Mouse (Mus musculus) forebrain, embryonic 13.5 days (tissue): ENCODE measurements at regions not wholly inside any gene's neighbourhood (a gene's known extent, or its start where the extent isn't known, plus 50 kb on each side); places are given as distances from the start of the nearest gene placed in this dataset.

Experiments used
- ATAC-seq: fragments of 200-750 bp; cut with Nextera tagmentation; 2 replicates; pipeline ENCODE4 v1.8.0; 2017
- H3K27ac ChIP-seq: fragments of 300-500 bp; sonication (generic); 2 replicates; pipeline ENCODE4 v1.5.1; 2015; ENCODE audit warnings: inconsistent platforms, mild to moderate bottlenecking, moderate library complexity
- H3K27me3 ChIP-seq: fragments of 300-500 bp; sonication (generic); 2 replicates; pipeline ENCODE4 v1.6.1; 2015; ENCODE audit warnings: mild to moderate bottlenecking, inconsistent platforms
- H3K36me3 ChIP-seq: fragments of 300-500 bp; sonication (generic); 2 replicates; pipeline ENCODE4 v1.6.1; 2015; ENCODE audit warnings: mild to moderate bottlenecking, inconsistent platforms; ENCODE audit not compliant: poor library complexity, severe bottlenecking
- H3K4me1 ChIP-seq: fragments of 300-500 bp; sonication (generic); 2 replicates; pipeline ENCODE4 v1.6.1; 2015; ENCODE audit warnings: inconsistent platforms
- H3K4me2 ChIP-seq: fragments of 300-500 bp; sonication (generic); 2 replicates; pipeline ENCODE4 v1.6.1; 2015; ENCODE audit warnings: inconsistent platforms, mild to moderate bottlenecking, moderate library complexity
- H3K4me3 ChIP-seq: fragments of 300-500 bp; sonication (generic); 2 replicates; pipeline ENCODE4 v1.5.1; 2015; ENCODE audit warnings: mild to moderate bottlenecking, inconsistent platforms
- H3K9ac ChIP-seq: fragments of 300-500 bp; sonication (generic); 2 replicates; pipeline ENCODE4 v1.6.1; 2015; ENCODE audit warnings: mild to moderate bottlenecking, inconsistent platforms
- H3K9me3 ChIP-seq: fragments of 300-500 bp; sonication (generic); replicated peaks from 2 replicates; pipeline ENCODE4 v1.6.1; 2016; ENCODE audit warnings: inconsistent platforms
- WGBS: fragments of 180-500 bp; shearing (Covaris S2); methylation state at CpG from one replicate; pipeline ENCODE4 v1.1.7; 2015; 5-methylcytosine and 5-hydroxymethylcytosine counted together

GRCm38 (mm10) chr4:30408525-30408924 lies 1555.4 kb upstream of the Map3k7 start:
- no peaks in the 10 kb centered on the region for H3K27me3 ChIP-seq
- H3K4me2 ChIP-seq: no peak overlapping the region
- no peaks in the 10 kb centered on the region for H3K36me3 ChIP-seq
- no peak overlapping the region for H3K4me3 ChIP-seq
- no peak overlapping the region for H3K27ac ChIP-seq
- H3K9ac ChIP-seq: no peak overlapping the region
- H3K4me1 ChIP-seq: no peaks in the 10 kb centered on the region
- ATAC-seq: no peak
- H3K9me3 ChIP-seq: no peaks in the 10 kb centered on the region
- WGBS: 79% methylated on average over 2 of the region's 2 CpGs

GRCm38 (mm10) chr4:30447644-30448043 lies 1516.3 kb upstream of the Map3k7 start:
- H3K4me2 ChIP-seq: no peak overlapping the region
- H3K27ac ChIP-seq: no peak overlapping the region
- no peaks in the 10 kb centered on the region for H3K9me3 ChIP-seq
- H3K4me1 ChIP-seq: no peaks in the 10 kb centered on the region; the same call in 1 of the 2 replicates
- no peak overlapping the region for H3K9ac ChIP-seq
- peak; percentile 75; the same call in 1 of the 2 replicates for ATAC-seq
- no peaks in the 10 kb centered on the region for H3K36me3 ChIP-seq
- WGBS: 21% methylated on average over 6 of the region's 6 CpGs
- H3K4me3 ChIP-seq: no peak overlapping the region
- H3K27me3 ChIP-seq: no peaks in the 10 kb centered on the region

GRCm38 (mm10) chr4:30450395-30450794 lies 1513.5 kb upstream of the Map3k7 start:
- Histone ChIP-seq H3K4me3 (no peak overlapping the region), H3K36me3 (no peaks in the 10 kb centered on the region), H3K9me3 (no peaks in the 10 kb centered on the region), H3K9ac (no peak overlapping the region), H3K27me3 (no peaks in the 10 kb centered on the region), H3K4me1 (no peaks in the 10 kb centered on the region; the same call in 1 of the 2 replicates), H3K4me2 (no peak overlapping the region), H3K27ac (no peak overlapping the region)
- 65% methylated on average over 1 of the region's 1 CpGs for WGBS
- ATAC-seq: no peak

GRCm38 (mm10) chr4:30467336-30467933 lies 1496.5 kb upstream of the Map3k7 start:
- H3K4me3 ChIP-seq: no peak overlapping the region
- H3K36me3 ChIP-seq: no peaks in the 10 kb centered on the region
- ATAC-seq: no peak
- no peaks in the 10 kb centered on the region for H3K27me3 ChIP-seq
- 83% methylated on average over 4 of the region's 4 CpGs for WGBS
- no peak overlapping the region for H3K9ac ChIP-seq
- H3K4me2 ChIP-seq: no peak overlapping the region
- H3K27ac ChIP-seq: no peak overlapping the region
- no peaks in the 10 kb centered on the region for H3K9me3 ChIP-seq
- H3K4me1 ChIP-seq: no peaks in the 10 kb centered on the region

GRCm38 (mm10) chr4:30476621-30477020 lies 1487.3 kb upstream of the Map3k7 start:
- H3K27me3 ChIP-seq: no peaks in the 10 kb centered on the region
- no peak for ATAC-seq
- H3K27ac ChIP-seq: no peak overlapping the region
- no peak overlapping the region for H3K4me3 ChIP-seq
- H3K9me3 ChIP-seq: no peaks in the 10 kb centered on the region
- H3K4me1 ChIP-seq: no peaks in the 10 kb centered on the region
- H3K36me3 ChIP-seq: no peaks in the 10 kb centered on the region
- 6% methylated on average over 1 of the region's 1 CpGs for WGBS
- no peak overlapping the region for H3K9ac ChIP-seq
- H3K4me2 ChIP-seq: no peak overlapping the region

GRCm38 (mm10) chr4:30500067-30500670 lies 1463.7 kb upstream of the Map3k7 start:
- H3K36me3 ChIP-seq: no peaks in the 10 kb centered on the region
- H3K27ac ChIP-seq: no peak overlapping the region
- no peak overlapping the region for H3K4me3 ChIP-seq
- ATAC-seq: peak; percentile 21; the same call in 1 of the 2 replicates
- WGBS: 9% methylated on average over 1 of the region's 1 CpGs
- no peak overlapping the region for H3K9ac ChIP-seq
- H3K4me1 ChIP-seq: peaks cover 5% of the 10 kb centered on the region; the same call in 1 of the 2 replicates
- no peaks in the 10 kb centered on the region for H3K9me3 ChIP-seq
- no peaks in the 10 kb centered on the region for H3K27me3 ChIP-seq
- H3K4me2 ChIP-seq: no peak overlapping the region
